Mouse (Mus musculus): ENCODE data around the gene Zfp865.

GRCm38 (mm10) chr7:5051193-5052192, 31.3 kb downstream of the Zfp865 start, which contains the start of gene Zfp580:
- TF ChIP-seq POLR2A (IDR thresholded peaks at IDR 0.05; ENCODE audit: insufficient read length, low read depth) (peak; percentile 66), REST (IDR thresholded peaks at IDR 0.05; ENCODE audit: insufficient read depth, insufficient read length) (no peak), POLR2AphosphoS2 (IDR thresholded peaks at IDR 0.05; ENCODE audit: insufficient read length, low read depth) (no peak), CEBPB (IDR thresholded peaks at IDR 0.05; ENCODE audit: insufficient read depth, poor library complexity, severe bottlenecking) (no peak), MYOG (IDR thresholded peaks at IDR 0.05; ENCODE audit: control insufficient read depth in 1 of 3, insufficient read depth in 1 of 3, insufficient read length in 2 of 3, low read depth in 2 of 3) (no peak), USF1 (IDR thresholded peaks at IDR 0.05; ENCODE audit: low read depth) (no peak), E2F4 (IDR thresholded peaks at IDR 0.05; ENCODE audit: insufficient read depth) (no peak), TCF12 (IDR thresholded peaks at IDR 0.05; ENCODE audit: insufficient read depth, poor library complexity, severe bottlenecking) (no peak), MAX (IDR thresholded peaks at IDR 0.05; ENCODE audit: low read depth) (no peak)

All from myocyte (in vitro differentiated cells).